Mouse (Mus musculus) erythroblast, embryonic 14.5 days (primary cell): ENCODE measurements at regions not wholly inside any gene's neighbourhood (a gene's known extent, or its start where the extent isn't known, plus 50 kb on each side); places are given as distances from the start of the nearest gene placed in this dataset.

Experiments used
- GATA1 ChIP-seq: IDR thresholded peaks from 2 replicates; pipeline ENCODE4 v1.6.1; 2012; ENCODE audit warnings: low read length, inconsistent platforms, mixed read lengths
- TAL1 ChIP-seq: IDR thresholded peaks from 3 replicates; pipeline ENCODE4 v1.6.1; 2012; ENCODE audit warnings: low read length, inconsistent platforms, mixed read lengths

DNA sequence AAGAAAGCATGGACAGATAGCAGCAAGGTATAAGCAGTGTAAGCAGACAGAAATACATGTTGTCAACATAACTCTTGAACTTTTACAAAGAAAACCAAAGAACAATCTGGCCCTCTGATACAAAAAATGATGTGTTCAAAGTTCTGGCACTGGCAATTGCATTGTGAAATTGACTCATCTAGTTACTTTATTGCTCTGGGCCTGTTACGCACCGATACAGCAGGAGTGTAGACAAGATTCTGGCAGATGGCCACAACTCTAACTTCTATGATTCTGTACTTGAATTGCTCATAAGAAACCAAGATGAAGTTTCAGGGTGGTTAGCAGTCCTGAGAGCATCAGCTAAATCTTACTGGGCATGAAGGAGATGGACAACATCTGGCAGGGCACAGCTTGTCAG, 117.7 kb downstream of the Olfr721-ps1 start:
- TF ChIP-seq GATA1 (no peak), TAL1 (no peak)
